Mouse (Mus musculus): ENCODE measurements around the gene Gm17026. TPM values are rescaled to one million over a fixed set of nuclear protein-coding genes. Genes with fewer than 3 reads are reported as not detected.

The Gm17026 gene
- not detected for total RNA-seq (2023)

GRCm38 (mm10) chr14:42259948-42260347, at the start of gene Gm17026:
Gene Gm17026 (minus strand): TSS chr14:42260048.

DNA sequence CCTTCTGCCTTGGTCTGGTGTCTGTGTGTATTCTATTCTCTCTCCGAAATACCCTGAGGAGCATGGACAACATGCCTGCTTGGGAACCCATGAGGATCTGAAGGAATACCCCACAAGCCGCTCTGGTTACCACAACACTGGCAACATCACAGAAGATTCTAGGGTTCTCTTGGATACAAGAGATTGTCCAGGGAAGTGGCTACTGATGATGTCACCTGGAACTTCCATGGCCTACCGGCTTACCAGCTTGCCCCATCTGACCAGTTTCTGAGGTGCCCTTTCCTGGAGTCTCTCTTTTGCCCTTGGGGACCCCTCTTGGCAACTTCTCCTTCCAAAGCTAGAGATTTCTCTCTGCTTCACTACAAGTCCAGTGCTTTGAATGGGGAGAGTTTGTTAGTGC, 37.4 kb upstream of the Gm17026 start, which contains the start of gene Gm9611:
Gm9611 (minus strand) TSS at position 101 of the 400 bp plus-strand sequence.

Other genes starting within 250 kb of the Gm17026 start
- not detected for gene Gm7951, start 142.7 kb downstream of the Gm17026 start, total RNA-seq (2023)
- gene Gm17027, start 97.4 kb downstream of the Gm17026 start, total RNA-seq (2023), result not detected
- gene Gm3573, start 69.3 kb downstream of the Gm17026 start, total RNA-seq (2023), result not detected
- not detected for gene Gm9611, start 37.3 kb upstream of the Gm17026 start, total RNA-seq (2023)
- not detected for gene Gm7995, start 50.2 kb upstream of the Gm17026 start, total RNA-seq (2023)
- gene Gm8005, start 179.6 kb upstream of the Gm17026 start, total RNA-seq (2023), result not detected
- not detected for gene Gm8011, start 203.8 kb upstream of the Gm17026 start, total RNA-seq (2023)
- not detected for gene Gm8020, start 242.3 kb upstream of the Gm17026 start, total RNA-seq (2023)